Mouse (Mus musculus): Measurements from ENCODE around the gene Ephb1. TPM values are rescaled to one million over a fixed set of nuclear protein-coding genes. Genes with fewer than 3 reads are reported as not detected.

The Ephb1 gene
- polyA plus RNA-seq, 1 experiment from 2014 or later, result 6.6 TPM

GRCm38 (mm10) chr9:101924829-101925228, 429.7 kb downstream of the Ephb1 start:
- Histone ChIP-seq H3K4me3 (replicated peaks) (no peak overlapping the region), H3K9ac (no peak overlapping the region), H3K36me3 (no peaks in the 10 kb centered on the region), H3K4me1 (replicated peaks) (no peaks in the 10 kb centered on the region), H3K9me3 (no peaks in the 10 kb centered on the region), H3K4me2 (replicated peaks) (no peak overlapping the region), H3K27ac (no peak overlapping the region), H3K27me3 (replicated peaks) (no peaks in the 10 kb centered on the region)
- WGBS, result 48% methylated on average over 4 of the region's 4 CpGs
- no peak for ATAC-seq

GRCm38 (mm10) chr9:101922846-101923245, 431.6 kb downstream of the Ephb1 start:
- Histone ChIP-seq H3K4me3 (replicated peaks) (no peak overlapping the region), H3K9me3 (no peaks in the 10 kb centered on the region), H3K27ac (no peak overlapping the region), H3K4me2 (replicated peaks) (no peak overlapping the region), H3K27me3 (replicated peaks) (no peaks in the 10 kb centered on the region), H3K4me1 (replicated peaks) (no peaks in the 10 kb centered on the region), H3K9ac (no peak overlapping the region), H3K36me3 (no peaks in the 10 kb centered on the region)
- no peak for ATAC-seq
- WGBS, result 69% methylated on average over 4 of the region's 4 CpGs

DNA sequence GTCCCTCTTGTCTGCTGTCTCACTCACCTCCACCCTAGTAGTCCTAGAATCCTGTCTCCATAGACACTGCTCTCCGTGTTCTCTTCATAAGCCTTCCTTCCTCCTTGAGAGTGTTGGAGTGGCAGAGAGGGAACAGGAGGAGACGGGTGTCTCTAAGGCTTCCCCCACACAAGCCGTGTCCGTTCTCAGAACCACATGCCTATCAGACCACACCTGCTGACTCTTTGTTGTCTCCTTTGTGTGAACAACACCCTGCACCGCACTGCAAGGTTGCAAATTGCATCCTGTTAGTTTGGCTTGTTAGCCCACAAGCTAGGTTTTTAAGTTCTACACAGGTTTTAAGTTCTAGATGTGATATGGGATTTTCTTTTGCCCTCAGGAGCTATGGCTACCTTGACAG, 435.2 kb downstream of the Ephb1 start:
- H3K4me3 ChIP-seq (replicated peaks), result no peak overlapping the region
- H3K36me3 ChIP-seq, result no peaks in the 10 kb centered on the region
- H3K4me2 ChIP-seq (replicated peaks), result no peak overlapping the region
- no peaks in the 10 kb centered on the region for H3K9me3 ChIP-seq
- H3K27ac ChIP-seq, result no peak overlapping the region
- H3K4me1 ChIP-seq (replicated peaks), result no peaks in the 10 kb centered on the region
- no peak overlapping the region for H3K9ac ChIP-seq
- WGBS, result 80% methylated on average over 5 of the region's 5 CpGs
- no peak for ATAC-seq
- no peaks in the 10 kb centered on the region for H3K27me3 ChIP-seq (replicated peaks)

- Histone ChIP-seq H3K4me3 (replicated peaks) (no peak overlapping the region), H3K4me2 (replicated peaks) (no peak overlapping the region), H3K4me1 (replicated peaks) (no peaks in the 10 kb centered on the region), H3K36me3 (no peaks in the 10 kb centered on the region), H3K27ac (no peak overlapping the region), H3K27me3 (replicated peaks) (no peaks in the 10 kb centered on the region), H3K9me3 (no peaks in the 10 kb centered on the region), H3K9ac (no peak overlapping the region)
- ATAC-seq, result no peak
- 81% methylated on average over 4 of the region's 4 CpGs for WGBS
Observed at GRCm38 (mm10) chr9:101918771-101919170, 435.7 kb downstream of the Ephb1 start.

DNA sequence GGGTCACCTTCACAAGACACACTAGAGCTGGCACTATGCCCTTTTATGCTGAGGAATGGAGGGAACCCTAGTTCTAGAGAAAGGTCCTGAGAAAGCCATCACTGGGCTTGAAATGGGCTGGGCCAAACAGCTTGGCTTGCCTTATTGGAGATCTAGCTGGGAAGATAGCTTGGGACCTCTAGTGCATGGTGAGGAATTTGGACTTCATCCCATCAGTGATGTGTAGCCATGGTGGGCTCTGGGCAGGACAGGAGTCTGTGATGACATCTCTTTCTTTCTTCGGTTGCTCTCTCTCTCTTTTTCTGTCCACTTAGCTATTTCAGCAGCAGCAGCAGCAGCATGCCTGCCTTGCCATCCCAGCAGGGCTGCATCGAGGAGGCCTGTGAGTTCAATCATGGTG, 439.4 kb downstream of the Ephb1 start:
- H3K27ac ChIP-seq, result no peak overlapping the region
- 82% methylated on average over 2 of the region's 2 CpGs for WGBS
- H3K4me1 ChIP-seq (replicated peaks), result no peaks in the 10 kb centered on the region
- no peak overlapping the region for H3K4me3 ChIP-seq (replicated peaks)
- H3K9me3 ChIP-seq, result no peaks in the 10 kb centered on the region
- H3K27me3 ChIP-seq (replicated peaks), result no peaks in the 10 kb centered on the region
- no peak overlapping the region for H3K4me2 ChIP-seq (replicated peaks)
- H3K9ac ChIP-seq, result no peak overlapping the region
- H3K36me3 ChIP-seq, result no peaks in the 10 kb centered on the region
- ATAC-seq, result no peak

- H3K9ac ChIP-seq, result no peak overlapping the region
- no peak overlapping the region for H3K4me2 ChIP-seq (replicated peaks)
- no peaks in the 10 kb centered on the region for H3K27me3 ChIP-seq (replicated peaks)
- no peaks in the 10 kb centered on the region for H3K9me3 ChIP-seq
- no peaks in the 10 kb centered on the region for H3K4me1 ChIP-seq (replicated peaks)
- H3K27ac ChIP-seq, result no peak overlapping the region
- H3K4me3 ChIP-seq (replicated peaks), result no peak overlapping the region
- 65% methylated on average over 9 of the region's 9 CpGs for WGBS
- ATAC-seq, result no peak
- H3K36me3 ChIP-seq, result no peaks in the 10 kb centered on the region
Observed at GRCm38 (mm10) chr9:101911176-101911866, 443.2 kb downstream of the Ephb1 start.

DNA sequence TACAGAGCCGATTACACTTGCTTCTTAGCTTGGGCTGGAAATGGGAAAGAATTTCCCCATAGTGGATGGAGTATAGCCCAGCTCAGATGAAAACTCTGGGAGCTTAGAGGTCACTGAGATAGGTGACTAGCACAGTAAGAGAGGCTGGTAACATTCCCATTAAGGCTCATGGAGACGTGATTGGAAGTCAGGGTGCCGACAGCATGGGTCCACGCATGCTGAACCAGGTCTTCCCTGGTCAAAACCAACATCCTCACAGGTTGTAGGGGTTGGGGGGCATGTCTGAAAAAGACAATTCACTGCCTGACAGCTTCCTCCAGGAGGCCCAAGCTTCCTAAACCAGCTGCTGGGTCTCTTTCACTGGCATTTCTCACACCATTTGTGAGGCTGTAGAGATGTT, 445.0 kb downstream of the Ephb1 start:
- Histone ChIP-seq H3K27me3 (replicated peaks) (no peaks in the 10 kb centered on the region), H3K4me1 (replicated peaks) (no peaks in the 10 kb centered on the region), H3K27ac (no peak overlapping the region), H3K9me3 (no peaks in the 10 kb centered on the region), H3K4me3 (replicated peaks) (no peak overlapping the region), H3K9ac (no peak overlapping the region), H3K4me2 (replicated peaks) (no peak overlapping the region), H3K36me3 (no peaks in the 10 kb centered on the region)
- ATAC-seq, result no peak
- 88% methylated on average over 4 of the region's 4 CpGs for WGBS

DNA sequence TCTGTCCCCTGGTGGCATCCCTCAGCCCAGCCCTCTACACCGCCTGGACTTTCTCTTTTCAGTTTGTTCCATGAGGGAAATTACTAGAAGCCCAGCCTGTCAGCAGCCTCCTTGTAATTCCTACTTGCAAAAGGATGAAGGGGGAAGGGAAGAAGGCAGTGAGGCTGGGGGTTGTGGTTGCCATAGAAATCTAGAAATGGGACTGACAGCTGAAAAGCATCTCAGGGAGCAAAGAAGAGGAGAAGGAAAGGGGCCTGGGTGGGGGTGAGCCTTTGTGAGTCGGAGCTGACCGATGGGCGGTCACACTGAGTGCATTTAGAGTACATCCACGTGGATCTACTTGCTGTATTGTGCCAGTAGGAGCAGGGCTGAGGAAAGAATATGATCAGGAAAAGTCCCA, 445.6 kb downstream of the Ephb1 start:
- no peaks in the 10 kb centered on the region for H3K27me3 ChIP-seq (replicated peaks)
- H3K4me1 ChIP-seq (replicated peaks), result no peaks in the 10 kb centered on the region
- H3K9me3 ChIP-seq, result no peaks in the 10 kb centered on the region
- no peak overlapping the region for H3K9ac ChIP-seq
- H3K4me3 ChIP-seq (replicated peaks), result no peak overlapping the region
- H3K36me3 ChIP-seq, result no peaks in the 10 kb centered on the region
- 54% methylated on average over 5 of the region's 5 CpGs for WGBS
- H3K4me2 ChIP-seq (replicated peaks), result no peak overlapping the region
- no peak for ATAC-seq
- H3K27ac ChIP-seq, result no peak overlapping the region

- Histone ChIP-seq H3K27me3 (replicated peaks) (no peaks in the 10 kb centered on the region), H3K36me3 (no peaks in the 10 kb centered on the region), H3K4me3 (replicated peaks) (no peak overlapping the region), H3K9me3 (no peaks in the 10 kb centered on the region), H3K4me1 (replicated peaks) (no peaks in the 10 kb centered on the region), H3K4me2 (replicated peaks) (no peak overlapping the region), H3K9ac (no peak overlapping the region), H3K27ac (no peak overlapping the region)
- 38% methylated on average over 6 of the region's 6 CpGs for WGBS
- no peak for ATAC-seq
Observed at GRCm38 (mm10) chr9:101907747-101908255, 446.7 kb downstream of the Ephb1 start.

DNA sequence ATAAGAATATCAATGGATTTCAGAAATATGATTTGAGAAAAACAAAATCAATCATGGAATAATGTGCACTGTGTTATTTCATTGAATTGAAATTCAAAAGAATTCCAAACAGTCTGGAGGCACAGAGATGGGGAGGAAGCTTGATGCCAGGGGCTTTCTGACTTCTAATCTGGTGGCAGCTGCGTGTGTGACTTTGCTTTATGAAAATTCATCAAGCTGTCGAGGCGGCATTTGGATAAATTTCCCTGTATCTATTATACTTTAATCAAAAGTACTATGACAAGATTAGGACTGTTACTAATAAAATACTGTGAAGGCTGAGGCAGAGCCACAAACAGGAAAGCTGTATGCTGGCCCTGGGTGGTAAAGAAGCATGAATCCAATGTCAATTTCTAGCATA, 451.1 kb downstream of the Ephb1 start:
- H3K9ac ChIP-seq, result no peak overlapping the region
- H3K4me2 ChIP-seq (replicated peaks), result no peak overlapping the region
- no peaks in the 10 kb centered on the region for H3K27me3 ChIP-seq (replicated peaks)
- H3K27ac ChIP-seq, result no peak overlapping the region
- no peaks in the 10 kb centered on the region for H3K4me1 ChIP-seq (replicated peaks)
- H3K4me3 ChIP-seq (replicated peaks), result no peak overlapping the region
- no peaks in the 10 kb centered on the region for H3K36me3 ChIP-seq
- H3K9me3 ChIP-seq, result no peaks in the 10 kb centered on the region
- WGBS, result 80% methylated on average over 3 of the region's 3 CpGs
- ATAC-seq, result no peak

- Histone ChIP-seq H3K4me1 (replicated peaks) (no peaks in the 10 kb centered on the region), H3K9ac (no peak overlapping the region), H3K4me2 (replicated peaks) (no peak overlapping the region), H3K36me3 (no peaks in the 10 kb centered on the region), H3K4me3 (replicated peaks) (no peak overlapping the region), H3K9me3 (no peaks in the 10 kb centered on the region), H3K27me3 (replicated peaks) (no peaks in the 10 kb centered on the region), H3K27ac (no peak overlapping the region)
- 87% methylated on average over 1 of the region's 1 CpGs for WGBS
- no peak for ATAC-seq
Observed at GRCm38 (mm10) chr9:101897851-101898250, 456.6 kb downstream of the Ephb1 start.

DNA sequence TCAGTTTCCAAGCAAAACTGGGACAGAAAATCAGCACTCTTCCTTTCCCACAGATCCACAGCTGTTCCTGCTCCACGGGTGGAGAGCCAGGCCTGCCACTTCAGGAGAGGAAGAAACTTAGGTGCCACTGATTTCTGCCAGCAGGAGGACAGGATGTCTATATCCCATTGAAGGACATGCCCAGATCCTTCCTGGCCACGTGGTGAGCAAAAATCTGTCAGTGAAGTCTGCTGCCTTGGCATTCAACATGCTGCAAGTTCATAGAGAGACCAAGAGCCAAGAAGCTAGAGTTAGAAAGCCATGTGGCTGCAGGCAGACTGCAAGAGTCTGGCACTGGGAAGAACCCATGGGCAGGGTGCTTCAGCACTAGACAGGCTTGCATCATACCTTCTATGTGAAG, 471.2 kb downstream of the Ephb1 start:
- Histone ChIP-seq H3K4me3 (replicated peaks) (no peak overlapping the region), H3K27ac (no peak overlapping the region), H3K27me3 (replicated peaks) (no peaks in the 10 kb centered on the region), H3K9ac (no peak overlapping the region), H3K36me3 (no peaks in the 10 kb centered on the region), H3K9me3 (no peaks in the 10 kb centered on the region), H3K4me2 (replicated peaks) (no peak overlapping the region), H3K4me1 (replicated peaks) (no peaks in the 10 kb centered on the region)
- WGBS, result 57% methylated on average over 2 of the region's 2 CpGs
- ATAC-seq, result no peak
